Mouse (Mus musculus) brain, embryonic 14.5 days (tissue): ENCODE data around the gene Zfp281.

Source experiments
- CTCF ChIP-seq: fragments of 200-500 bp; IDR thresholded peaks from 2 replicates; pipeline ENCODE4 v1.5.1; 2012; ENCODE audit warnings: inconsistent platforms, mild to moderate bottlenecking, moderate library complexity, borderline replicate concordance; ENCODE audit not compliant: insufficient read depth, insufficient read length; ENCODE audit errors: extremely low read depth
- POLR2A ChIP-seq: fragments of 200-500 bp; IDR thresholded peaks from 2 replicates; pipeline ENCODE4 v1.6.1; 2012; ENCODE audit warnings: mild to moderate bottlenecking, inconsistent platforms, borderline replicate concordance; ENCODE audit not compliant: poor library complexity, insufficient read depth, insufficient read length, severe bottlenecking; ENCODE audit errors: extremely low read depth

GRCm38 (mm10) chr1:136604190-136604589 is 20.5 kb upstream of the Zfp281 start:
- TF ChIP-seq CTCF (no peak), POLR2A (no peak)
